Comparison of ENCODE assay signal across 8 mouse cellular contexts in the genomic region with DNA sequence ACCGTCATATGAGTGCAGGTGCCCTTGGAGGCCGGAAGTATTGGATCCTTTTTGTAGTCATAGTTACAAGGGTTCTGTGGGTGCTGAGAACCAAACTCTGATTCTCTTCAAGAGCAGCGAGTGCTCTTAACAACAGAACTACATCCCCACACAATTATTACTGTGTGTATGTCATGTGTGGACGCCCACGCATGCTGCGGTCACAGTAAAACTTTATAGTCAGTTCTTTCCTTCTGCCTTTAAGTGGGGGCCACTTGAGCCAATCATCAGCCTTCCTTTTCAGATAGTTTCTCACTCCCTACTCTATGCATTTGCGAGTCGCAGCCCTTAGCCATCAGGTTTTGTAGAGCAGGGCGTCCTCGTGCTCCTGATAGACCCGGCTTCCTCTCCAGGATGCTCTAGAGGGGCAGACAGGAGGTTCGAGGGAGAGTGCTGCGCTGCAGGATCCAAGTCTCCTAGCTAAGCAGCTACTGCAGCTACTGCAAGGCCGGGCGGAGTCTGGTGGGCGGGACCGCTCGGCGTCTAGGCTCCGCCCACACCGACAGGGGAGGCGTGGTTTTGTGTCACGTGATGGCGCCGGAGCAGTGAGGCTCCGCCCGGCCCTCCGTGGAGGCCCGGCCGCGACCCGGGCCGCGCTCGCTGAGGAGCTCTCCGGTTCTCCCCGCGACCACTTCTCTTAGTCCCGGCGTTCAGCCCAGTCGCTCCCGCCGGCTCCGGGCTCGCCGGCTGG. TPM values are rescaled to one million over a fixed set of nuclear protein-coding genes. Genes with fewer than 3 reads are reported as not detected.
A peak's percentile ranks its signal among the peaks of the same experiment; 100 is the strongest.
DNase-seq lines count a peak whose midpoint lies in the region; ATAC-seq and TF ChIP-seq lines count a peak whose summit lies in the region.

Gene Cyth3, plus strand, starts transcription at position 555 of the 730 bp plus-strand sequence.

- H3K27me3 ChIP-seq in embryonic facial prominence, embryonic 15.5 days: no peaks in the 10 kb centered on the region
- no peaks in the 10 kb centered on the region for H3K27me3 ChIP-seq in kidney, embryonic 15.5 days

- ATAC-seq in embryonic facial prominence, embryonic 15.5 days (ENCODE audit: insufficient number of reproducible peaks, low FRiP score, low TSS enrichment, low read depth): peak; percentile 94
- ATAC-seq in kidney, embryonic 15.5 days (replicated peaks; ENCODE audit: low FRiP score): peak; percentile 89
- peak; percentile 97 for ATAC-seq in monocyte, adult 5-6 weeks (replicated peaks; ENCODE audit: insufficient number of reproducible peaks, low FRiP score, low TSS enrichment, poor library complexity, severe bottlenecking)

- DNase-seq in 416B (ENCODE audit: low read depth): peak; percentile 81
- peak; percentile 94 to 96 for DNase-seq in heart, adult 9 months (ENCODE audit: low spot score in 2 of 2)
- peak; percentile 96 for DNase-seq in liver
- DNase-seq in spleen, postnatal 4 days (ENCODE audit: low spot score in 2 of 2): peak; percentile 98 to 99

- 4% methylated on average over 46 of the region's 46 CpGs for WGBS in bone marrow, adult 2 months
- WGBS in embryonic facial prominence, embryonic 15.5 days: 9% methylated on average over 46 of the region's 46 CpGs
- 8% methylated on average over 46 of the region's 46 CpGs for WGBS in kidney, embryonic 15.5 days

- H3K4me2 ChIP-seq in embryonic facial prominence, embryonic 15.5 days (replicated peaks): peak within 1 kb of the TSS; percentile 79
- peak within 1 kb of the TSS; percentile 81 for H3K4me2 ChIP-seq in kidney, embryonic 15.5 days

- no peaks in the 10 kb centered on the region for H3K36me3 ChIP-seq in embryonic facial prominence, embryonic 15.5 days
- no peaks in the 10 kb centered on the region for H3K36me3 ChIP-seq in kidney, embryonic 15.5 days

- peak; percentile 75; the same call in 1 of the 2 replicates for TF ChIP-seq POLR2A in bone marrow, adult 2 months (IDR thresholded peaks at IDR 0.05; ENCODE audit: borderline replicate concordance, control insufficient read depth, low read depth, low read length)

- peak within 1 kb of the TSS; percentile 93 for H3K9ac ChIP-seq in embryonic facial prominence, embryonic 15.5 days
- peak within 1 kb of the TSS; percentile 80 for H3K9ac ChIP-seq in kidney, embryonic 15.5 days

- H3K27ac ChIP-seq in bone marrow, adult 2 months (ENCODE audit: control insufficient read depth, insufficient read depth, low read depth, low read length, poor library complexity): peak within 1 kb of the TSS; percentile 76
- H3K27ac ChIP-seq in embryonic facial prominence, embryonic 15.5 days (replicated peaks): peak within 1 kb of the TSS; percentile 90
- peak within 1 kb of the TSS; percentile 85 for H3K27ac ChIP-seq in kidney, embryonic 15.5 days

- no peaks in the 10 kb centered on the region for H3K4me1 ChIP-seq in bone marrow, adult 2 months (ENCODE audit: control insufficient read depth, insufficient read depth, low read length)
- H3K4me1 ChIP-seq in embryonic facial prominence, embryonic 15.5 days: peaks cover 54% of the 10 kb centered on the region
- peaks cover 65% of the 10 kb centered on the region for H3K4me1 ChIP-seq in kidney, embryonic 15.5 days

- no peaks in the 10 kb centered on the region for H3K9me3 ChIP-seq in embryonic facial prominence, embryonic 15.5 days (replicated peaks)
- H3K9me3 ChIP-seq in kidney, embryonic 15.5 days (replicated peaks): no peaks in the 10 kb centered on the region

- no peak for TF ChIP-seq CTCF in bone marrow, adult 2 months (IDR thresholded peaks at IDR 0.05; ENCODE audit: control insufficient read depth, insufficient read depth, low read length)

- H3K4me3 ChIP-seq in bone marrow, adult 2 months (replicated peaks; ENCODE audit: control insufficient read depth, low read depth, low read length): peak within 1 kb of the TSS; percentile 76
- peak within 1 kb of the TSS; percentile 94 for H3K4me3 ChIP-seq in embryonic facial prominence, embryonic 15.5 days (replicated peaks)
- peak within 1 kb of the TSS; percentile 68 for H3K4me3 ChIP-seq in kidney, embryonic 15.5 days (replicated peaks)

RNA-seq across cellular contexts. Expression of gene Cyth3, which starts in this region (rescaled TPM):
- polyA plus RNA-seq in bone marrow, adult 2 months (2011; ENCODE audit: insufficient read depth, insufficient read length, low replicate concordance, missing spikeins): 19.7 and 20.4 TPM in 2 replicates
- polyA plus RNA-seq in embryonic facial prominence, embryonic 15.5 days (2015; fragmentation: Nextera tagmentation; extraction: Ambion mirVana): 61.1 and 62.0 TPM in 2 replicates
- 66.0 and 71.5 TPM in 2 replicates for polyA plus RNA-seq in kidney, embryonic 15.5 days (2015; fragmentation: Nextera tagmentation; extraction: Ambion mirVana)
- total RNA-seq in monocyte, adult 5-6 weeks (2017): 129 to 134 TPM (median 132 TPM) in 3 replicates

Comparison
In these comparisons a context has a peak if more than half of its experiments do, and no peak if none do; other contexts are left out.
1. Peak in every context shown above with its lines: DNase-seq, ATAC-seq, H3K4me3 ChIP-seq and H3K27ac ChIP-seq.